Mouse (Mus musculus) cerebellum, postnatal 14 days (tissue): ENCODE results near the gene Fabp1.

Experiments
- DNase-seq, 2 experiments: peaks; one replicate each; pipeline ENCODE4 v3.0.0; 2021; ENCODE audit warnings: mixed read lengths in 2 of 2

Fabp1 gene

GRCm38 (mm10) chr6:71212471-71212870 is 12.8 kb downstream of the Fabp1 start:
- no peak for DNase-seq

DNA sequence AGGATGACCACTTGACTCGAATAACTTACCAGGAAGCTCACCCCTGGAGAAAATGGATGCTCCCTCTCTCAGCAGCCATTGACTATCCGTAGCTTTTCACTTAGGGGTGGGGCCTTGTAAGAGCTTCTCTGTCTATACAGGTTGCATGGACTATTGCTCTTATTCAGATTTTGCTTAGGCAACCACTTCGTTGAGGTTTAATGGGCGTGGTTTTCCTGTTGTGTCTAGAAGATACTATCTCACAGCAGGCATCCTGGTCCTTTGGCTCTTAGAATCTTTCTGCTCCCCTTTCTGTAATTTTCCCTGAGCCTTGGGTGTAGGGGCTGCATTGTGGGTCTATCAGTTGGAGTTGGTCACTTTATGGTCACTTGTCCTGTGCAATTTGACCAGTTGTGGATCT is 21.9 kb downstream of the Fabp1 start:
- no peak for DNase-seq

DNA sequence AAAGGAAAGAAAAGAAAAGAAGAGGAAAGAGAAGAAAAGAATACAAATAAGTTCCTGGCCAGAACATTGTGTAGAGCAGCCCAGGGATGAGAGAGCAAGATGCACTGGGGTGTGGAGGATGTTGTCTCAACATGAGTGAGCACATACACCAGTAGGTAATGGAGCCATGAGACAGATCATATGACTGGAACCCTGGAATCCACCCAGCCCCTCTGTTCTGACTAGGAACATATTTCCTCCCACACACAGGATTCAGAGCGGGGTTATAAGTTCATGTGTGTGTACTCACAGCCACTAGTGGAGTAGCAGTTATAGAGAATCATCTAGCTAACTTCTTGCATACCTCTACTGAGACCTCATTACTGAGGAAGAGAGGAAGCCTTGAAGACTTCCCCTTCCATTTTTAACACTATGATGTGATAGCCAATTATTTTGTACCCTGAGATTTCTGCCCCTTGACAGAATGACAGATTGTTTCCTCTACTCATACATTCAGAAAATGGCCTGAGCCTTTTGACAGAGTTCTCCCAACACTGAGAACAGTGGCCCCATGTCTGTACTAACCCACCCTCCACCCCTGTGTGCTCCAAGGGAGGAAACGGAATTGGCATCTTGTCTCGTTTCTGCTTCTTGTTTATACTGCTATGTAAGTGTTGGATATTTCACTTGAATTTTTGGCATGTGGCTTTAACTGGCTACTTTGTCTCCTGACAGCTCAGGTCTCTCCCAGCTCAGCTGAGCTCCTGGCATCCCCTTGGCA is 24.7 kb downstream of the Fabp1 start:
- DNase-seq: no peak

GRCm38 (mm10) chr6:71226544-71226943 is 26.9 kb downstream of the Fabp1 start:
- DNase-seq: no peak

GRCm38 (mm10) chr6:71227157-71227770 is 27.6 kb downstream of the Fabp1 start:
- DNase-seq: no peak

GRCm38 (mm10) chr6:71235121-71235520 is 35.5 kb downstream of the Fabp1 start:
- DNase-seq: no peak

GRCm38 (mm10) chr6:71235944-71236343 is 36.3 kb downstream of the Fabp1 start:
- DNase-seq: no peak

DNA sequence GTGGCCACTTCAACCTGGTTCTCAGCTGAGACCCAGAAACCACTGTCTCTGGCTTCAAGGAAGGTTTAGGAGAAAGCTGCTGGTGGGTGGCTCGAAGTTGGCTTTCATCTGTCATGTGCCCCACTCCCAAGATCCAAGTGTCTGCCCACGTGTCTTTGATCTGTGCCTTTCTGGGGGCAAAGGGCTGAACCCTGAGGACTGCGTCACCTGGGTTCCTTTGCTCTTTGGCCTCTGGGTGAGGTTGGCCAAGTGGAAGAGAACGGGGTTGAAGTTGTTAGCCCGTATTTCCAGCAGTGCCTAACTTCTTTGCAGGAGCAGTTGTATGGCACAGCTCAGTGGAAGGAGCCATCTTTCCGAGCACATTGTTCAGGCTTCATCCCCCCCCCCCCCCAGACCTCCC is 36.9 kb downstream of the Fabp1 start:
- no peak for DNase-seq

GRCm38 (mm10) chr6:71237031-71237431 is 37.4 kb downstream of the Fabp1 start:
- no peak for DNase-seq

GRCm38 (mm10) chr6:71239069-71239750 is 39.6 kb downstream of the Fabp1 start:
- peak; percentile 64 to 68 for DNase-seq

- DNase-seq: peak in 1 of 2 experiments; percentile 15
Observed at GRCm38 (mm10) chr6:71240831-71241230, 41.2 kb downstream of the Fabp1 start.

- no peak for DNase-seq
Observed at GRCm38 (mm10) chr6:71242811-71243210, 43.2 kb downstream of the Fabp1 start.

- no peak for DNase-seq
Observed at GRCm38 (mm10) chr6:71243258-71243657, 43.6 kb downstream of the Fabp1 start.

DNA sequence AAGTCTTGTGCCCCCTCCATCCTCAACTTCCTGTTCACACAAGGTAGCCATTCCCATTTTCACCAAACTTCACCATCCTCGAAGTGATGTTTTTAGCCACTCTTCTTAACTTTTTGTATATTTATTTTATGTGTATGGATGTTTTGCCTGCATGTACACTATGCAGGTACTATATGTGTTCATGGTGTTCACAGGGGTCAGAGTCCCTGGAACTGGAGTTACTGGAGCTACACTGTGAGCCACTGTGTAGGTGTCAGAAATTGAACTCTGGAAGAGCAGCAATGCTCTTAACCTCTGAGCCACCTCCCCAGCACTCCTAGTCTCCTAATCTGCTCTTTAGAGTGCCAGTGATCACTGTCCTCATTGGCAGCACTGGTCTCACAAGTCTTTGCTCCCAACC is 48.8 kb downstream of the Fabp1 start:
- DNase-seq: no peak

DNA sequence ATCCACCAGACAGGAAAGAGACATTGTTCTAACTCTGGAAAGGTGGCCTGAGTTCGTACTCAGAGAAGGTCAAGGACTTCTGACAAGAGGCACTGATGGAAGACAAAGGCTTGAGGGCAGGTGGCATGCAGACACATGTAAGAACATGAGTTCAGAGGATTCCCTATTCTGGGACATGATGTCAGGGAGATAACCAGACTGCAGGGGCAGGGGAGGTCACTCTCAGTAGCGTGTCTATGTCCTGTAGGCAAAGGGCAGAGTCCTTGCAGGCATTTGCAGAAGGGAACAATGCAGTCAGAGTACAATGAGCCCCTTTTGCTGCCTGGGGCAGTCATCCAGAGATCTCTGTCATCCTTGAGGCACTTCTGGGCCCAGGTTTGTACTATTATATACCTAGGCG is 50.0 kb downstream of the Fabp1 start:
- no peak for DNase-seq

DNA sequence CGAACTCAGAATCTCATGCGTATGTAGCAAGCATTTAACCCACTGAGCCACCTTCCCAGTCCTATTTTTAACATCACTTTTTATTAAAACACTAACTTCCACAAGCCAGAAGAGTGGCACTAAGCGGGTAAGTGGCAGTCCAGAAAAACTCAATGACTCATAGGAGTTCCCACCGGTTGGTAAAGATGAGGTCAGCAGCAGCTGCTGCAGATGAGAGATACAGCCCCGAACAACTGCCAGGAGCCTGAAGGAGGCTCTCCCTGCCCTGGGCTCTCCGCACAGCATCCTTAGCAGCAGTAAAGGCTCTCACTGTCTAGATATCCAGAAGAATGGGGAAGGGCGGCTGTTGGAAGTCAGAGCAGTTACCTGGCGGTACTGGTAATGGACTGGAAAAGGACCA is 51.3 kb downstream of the Fabp1 start:
- DNase-seq: no peak

- no peak for DNase-seq
Observed at GRCm38 (mm10) chr6:71254456-71254855, 54.8 kb downstream of the Fabp1 start.
